Mouse (Mus musculus): ENCODE data around the gene Tyk2. TPM values are rescaled to one million over a fixed set of nuclear protein-coding genes. Genes with fewer than 3 reads are reported as not detected.

The Tyk2 gene
- total RNA-seq, 1 experiment, result 16.8 TPM

GRCm38 (mm10) chr9:21115105-21115504 lies 15.9 kb downstream of the Tyk2 start:
- Histone ChIP-seq H3K9ac (ENCODE audit: insufficient read depth, low read depth, low read length, poor library complexity, severe bottlenecking) (no peak overlapping the region), H3K36me3 (ENCODE audit: control insufficient read depth, insufficient read depth, low read length, poor library complexity, severe bottlenecking) (peaks cover 3% of the 10 kb centered on the region; the same call in 1 of the 2 replicates), H3K27ac (ENCODE audit: insufficient read depth, low read depth, low read length, poor library complexity, severe bottlenecking) (no peak overlapping the region), H3K9me3 (ENCODE audit: control insufficient read depth, insufficient read depth, low read depth, low read length) (no peaks in the 10 kb centered on the region), H3K4me3 (ENCODE audit: insufficient read depth in 1 of 2, low read depth in 1 of 2, low read length in 2 of 2, poor library complexity in 1 of 2, severe bottlenecking in 1 of 2) (no peak overlapping the region), H3K4me1 (ENCODE audit: control insufficient read depth in 2 of 2, insufficient read depth in 2 of 2, low read length in 2 of 2, poor library complexity in 1 of 2) (peaks cover 0 to 5% of the 10 kb centered on the region in 2 experiments; a peak in 1 of 4 replicates)
- in situ Hi-C loops (cut with MboI; ENCODE audit: low sequenced_read_pairs in 2 of 2, unreplicated experiment in 2 of 2), result no loop called here
- TF ChIP-seq MAFK (IDR thresholded peaks at IDR 0.05; ENCODE audit: insufficient read depth, low read depth, low read length) (no peak), HCFC1 (IDR thresholded peaks at IDR 0.05; ENCODE audit: borderline replicate concordance, insufficient read depth, low read length) (no peak), CHD2 (IDR thresholded peaks at IDR 0.05; ENCODE audit: low read depth, low read length) (no peak), ZNF384 (IDR thresholded peaks at IDR 0.05; ENCODE audit: low read depth, low read length) (no peak), ZC3H11A (IDR thresholded peaks at IDR 0.05; ENCODE audit: borderline replicate concordance, low read depth, low read length) (no peak)
- no peak for DNase-seq (ENCODE audit: low read depth, low spot score)

GRCm38 (mm10) chr9:21114190-21114589 lies 16.9 kb downstream of the Tyk2 start:
- no peak overlapping the region for H3K4me3 ChIP-seq (ENCODE audit: insufficient read depth in 1 of 2, low read depth in 1 of 2, low read length in 2 of 2, poor library complexity in 1 of 2, severe bottlenecking in 1 of 2)
- in situ Hi-C loops (cut with MboI; ENCODE audit: low sequenced_read_pairs in 2 of 2, unreplicated experiment in 2 of 2), result no loop called here
- H3K9ac ChIP-seq (ENCODE audit: insufficient read depth, low read depth, low read length, poor library complexity, severe bottlenecking), result no peak overlapping the region
- peaks cover 0 to 6% of the 10 kb centered on the region in 2 experiments; a peak in 1 of 4 replicates for H3K4me1 ChIP-seq (ENCODE audit: control insufficient read depth in 2 of 2, insufficient read depth in 2 of 2, low read length in 2 of 2, poor library complexity in 1 of 2)
- no peak for DNase-seq (ENCODE audit: low read depth, low spot score)
- no peaks in the 10 kb centered on the region for H3K9me3 ChIP-seq (ENCODE audit: control insufficient read depth, insufficient read depth, low read depth, low read length)
- H3K36me3 ChIP-seq (ENCODE audit: control insufficient read depth, insufficient read depth, low read length, poor library complexity, severe bottlenecking), result no peaks in the 10 kb centered on the region
- no peak overlapping the region for H3K27ac ChIP-seq (ENCODE audit: insufficient read depth, low read depth, low read length, poor library complexity, severe bottlenecking)
- TF ChIP-seq ZC3H11A (IDR thresholded peaks at IDR 0.05; ENCODE audit: borderline replicate concordance, low read depth, low read length) (no peak), HCFC1 (IDR thresholded peaks at IDR 0.05; ENCODE audit: borderline replicate concordance, insufficient read depth, low read length) (no peak), MAFK (IDR thresholded peaks at IDR 0.05; ENCODE audit: insufficient read depth, low read depth, low read length) (no peak), ZNF384 (IDR thresholded peaks at IDR 0.05; ENCODE audit: low read depth, low read length) (no peak), CHD2 (IDR thresholded peaks at IDR 0.05; ENCODE audit: low read depth, low read length) (no peak)

DNA sequence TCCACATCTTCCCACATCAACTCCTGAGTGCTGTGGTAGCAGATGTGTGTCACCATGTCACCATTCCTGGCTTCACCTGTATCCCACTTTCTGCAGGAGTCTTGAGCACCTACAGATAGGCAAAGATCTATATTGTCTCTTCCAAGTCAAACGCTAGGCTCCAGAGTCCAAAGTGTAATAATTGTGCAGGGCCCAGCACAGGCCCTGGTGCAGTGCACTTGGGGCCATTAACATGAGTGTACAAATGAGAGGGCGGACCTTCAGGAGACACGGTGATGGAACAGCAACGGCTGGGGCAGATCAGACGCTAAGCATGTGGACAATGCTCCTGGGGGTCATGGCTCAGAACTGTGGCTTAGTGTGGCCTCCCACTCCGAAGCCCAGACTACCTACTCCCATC lies 17.3 kb downstream of the Tyk2 start:
- Histone ChIP-seq H3K4me3 (ENCODE audit: insufficient read depth in 1 of 2, low read depth in 1 of 2, low read length in 2 of 2, poor library complexity in 1 of 2, severe bottlenecking in 1 of 2) (no peak overlapping the region), H3K4me1 (ENCODE audit: control insufficient read depth in 2 of 2, insufficient read depth in 2 of 2, low read length in 2 of 2, poor library complexity in 1 of 2) (peaks cover 3 to 9% of the 10 kb centered on the region in 2 experiments; a peak in 2 of 4 replicates), H3K9me3 (ENCODE audit: control insufficient read depth, insufficient read depth, low read depth, low read length) (no peaks in the 10 kb centered on the region), H3K36me3 (ENCODE audit: control insufficient read depth, insufficient read depth, low read length, poor library complexity, severe bottlenecking) (no peaks in the 10 kb centered on the region; the same call in 1 of the 2 replicates), H3K27ac (ENCODE audit: insufficient read depth, low read depth, low read length, poor library complexity, severe bottlenecking) (no peak overlapping the region), H3K9ac (ENCODE audit: insufficient read depth, low read depth, low read length, poor library complexity, severe bottlenecking) (no peak overlapping the region)
- TF ChIP-seq HCFC1 (IDR thresholded peaks at IDR 0.05; ENCODE audit: borderline replicate concordance, insufficient read depth, low read length) (no peak), ZNF384 (IDR thresholded peaks at IDR 0.05; ENCODE audit: low read depth, low read length) (no peak), CHD2 (IDR thresholded peaks at IDR 0.05; ENCODE audit: low read depth, low read length) (no peak), MAFK (IDR thresholded peaks at IDR 0.05; ENCODE audit: insufficient read depth, low read depth, low read length) (no peak), ZC3H11A (IDR thresholded peaks at IDR 0.05; ENCODE audit: borderline replicate concordance, low read depth, low read length) (no peak)
- in situ Hi-C loops (cut with MboI; ENCODE audit: low sequenced_read_pairs in 2 of 2, unreplicated experiment in 2 of 2), result no loop called here
- DNase-seq (ENCODE audit: low read depth, low spot score), result no peak

GRCm38 (mm10) chr9:21107607-21108237 lies 23.3 kb downstream of the Tyk2 start:
- no peaks in the 10 kb centered on the region for H3K9me3 ChIP-seq (ENCODE audit: control insufficient read depth, insufficient read depth, low read depth, low read length)
- in situ Hi-C loops (cut with MboI; ENCODE audit: low sequenced_read_pairs in 2 of 2, unreplicated experiment in 2 of 2), result no loop called here
- no peak for TF ChIP-seq HCFC1 (IDR thresholded peaks at IDR 0.05; ENCODE audit: borderline replicate concordance, insufficient read depth, low read length)
- no peak for TF ChIP-seq ZNF384 (IDR thresholded peaks at IDR 0.05; ENCODE audit: low read depth, low read length)
- TF ChIP-seq ZC3H11A (IDR thresholded peaks at IDR 0.05; ENCODE audit: borderline replicate concordance, low read depth, low read length), result no peak
- TF ChIP-seq MAFK (IDR thresholded peaks at IDR 0.05; ENCODE audit: insufficient read depth, low read depth, low read length), result no peak
- TF ChIP-seq CHD2 (IDR thresholded peaks at IDR 0.05; ENCODE audit: low read depth, low read length), result no peak
- peak overlapping the region in 1 of 2 experiments; percentile 52; a peak in 1 of 4 replicates for H3K4me3 ChIP-seq (ENCODE audit: insufficient read depth in 1 of 2, low read depth in 1 of 2, low read length in 2 of 2, poor library complexity in 1 of 2, severe bottlenecking in 1 of 2)
- no peak for DNase-seq (ENCODE audit: low read depth, low spot score)
- H3K36me3 ChIP-seq (ENCODE audit: control insufficient read depth, insufficient read depth, low read length, poor library complexity, severe bottlenecking), result no peaks in the 10 kb centered on the region; the same call in 1 of the 2 replicates
- H3K27ac ChIP-seq (ENCODE audit: insufficient read depth, low read depth, low read length, poor library complexity, severe bottlenecking), result no peak overlapping the region
- H3K9ac ChIP-seq (ENCODE audit: insufficient read depth, low read depth, low read length, poor library complexity, severe bottlenecking), result no peak overlapping the region
- H3K4me1 ChIP-seq (ENCODE audit: control insufficient read depth in 2 of 2, insufficient read depth in 2 of 2, low read length in 2 of 2, poor library complexity in 1 of 2), result peaks cover 3 to 19% of the 10 kb centered on the region in 2 experiments; a peak in 3 of 4 replicates
